Mouse (Mus musculus): Measurements from ENCODE around the gene Sumo2.

GRCm38 (mm10) chr11:115518693-115519092 lies 17.4 kb downstream of the Sumo2 start:
- TF ChIP-seq HCFC1 (IDR thresholded peaks at IDR 0.05; ENCODE audit: borderline replicate concordance, insufficient read depth, low read length) (no peak), ZNF384 (IDR thresholded peaks at IDR 0.05; ENCODE audit: low read depth, low read length) (no peak), CHD2 (IDR thresholded peaks at IDR 0.05; ENCODE audit: low read depth, low read length) (no peak)

All from ES-E14 (cell line).